Mouse (Mus musculus) kidney, embryonic 14.5 days (tissue): Measurements from ENCODE around the gene Cadm2. TPM values are rescaled to one million over a fixed set of nuclear protein-coding genes. Genes with fewer than 3 reads are reported as not detected.

ENCODE experiments used
- ATAC-seq: fragments of 200-750 bp; cut with Nextera tagmentation; 2 replicates; pipeline ENCODE4 v1.8.0; 2017; ENCODE audit warnings: moderate number of reproducible peaks, mild to moderate bottlenecking, moderate TSS enrichment, moderate library complexity; ENCODE audit not compliant: low FRiP score, low TSS enrichment
- H3K27ac ChIP-seq: fragments of 300-500 bp; sonication (generic); 2 replicates; pipeline ENCODE4 v1.5.1; 2014; ENCODE audit warnings: low read depth, mild to moderate bottlenecking, low read length, moderate library complexity, mixed read lengths
- H3K27me3 ChIP-seq: fragments of 300-500 bp; sonication (generic); 2 replicates; pipeline ENCODE4 v1.6.1; 2014; ENCODE audit warnings: mild to moderate bottlenecking, low read length; ENCODE audit not compliant: control insufficient read depth, insufficient read depth
- H3K36me3 ChIP-seq: fragments of 300-500 bp; sonication (generic); 2 replicates; pipeline ENCODE4 v1.6.1; 2014; ENCODE audit warnings: low read length, mixed read lengths; ENCODE audit not compliant: control insufficient read depth, insufficient read depth
- H3K4me1 ChIP-seq: fragments of 300-500 bp; sonication (generic); 2 replicates; pipeline ENCODE4 v1.6.1; 2014; ENCODE audit warnings: low read length, mixed read lengths; ENCODE audit not compliant: control insufficient read depth, insufficient read depth
- H3K4me2 ChIP-seq: fragments of 300-500 bp; sonication (generic); replicated peaks from 2 replicates; pipeline ENCODE4 v1.6.1; 2014; ENCODE audit warnings: low read depth, mild to moderate bottlenecking, low read length
- H3K4me3 ChIP-seq: fragments of 300-500 bp; sonication (generic); 2 replicates; pipeline ENCODE4 v1.5.1; 2014; ENCODE audit warnings: mild to moderate bottlenecking, low read length
- H3K9ac ChIP-seq: fragments of 300-500 bp; sonication (generic); 2 replicates; pipeline ENCODE4 v1.6.1; 2014; ENCODE audit warnings: low read depth, mild to moderate bottlenecking, low read length, moderate library complexity
- H3K9me3 ChIP-seq: fragments of 300-500 bp; sonication (generic); 2 replicates; pipeline ENCODE4 v1.6.1; 2016; ENCODE audit warnings: low read length; ENCODE audit not compliant: control insufficient read depth
- WGBS: fragments of 180-500 bp; shearing (Covaris S2); extraction: QIAGEN DNeasy Blood & Tissue Kit; methylation state at CpG from one replicate; pipeline ENCODE4 v1.1.7; 2014; 5-methylcytosine and 5-hydroxymethylcytosine counted together
- polyA plus RNA-seq: library from polyadenylated mRNA; unstranded; fragments of >200 nt; fragmentation: Nextera tagmentation; extraction: Ambion mirVana; gene quantifications from 2 replicates; pipeline ENCODE4 v1.2.1, GENCODE M21; 2014

Cadm2 gene
- polyA plus RNA-seq, 1 experiment from 2014 or later = 0.32 TPM

GRCm38 (mm10) chr16:66824866-66825265, 795.8 kb downstream of the Cadm2 start:
- Histone ChIP-seq H3K4me3 (no peak overlapping the region), H3K4me2 (no peak overlapping the region), H3K4me1 (no peaks in the 10 kb centered on the region), H3K9ac (no peak overlapping the region), H3K36me3 (no peaks in the 10 kb centered on the region), H3K9me3 (no peaks in the 10 kb centered on the region), H3K27me3 (no peaks in the 10 kb centered on the region), H3K27ac (no peak overlapping the region)
- no peak for ATAC-seq
- 87% methylated on average over 3 of the region's 3 CpGs for WGBS

DNA sequence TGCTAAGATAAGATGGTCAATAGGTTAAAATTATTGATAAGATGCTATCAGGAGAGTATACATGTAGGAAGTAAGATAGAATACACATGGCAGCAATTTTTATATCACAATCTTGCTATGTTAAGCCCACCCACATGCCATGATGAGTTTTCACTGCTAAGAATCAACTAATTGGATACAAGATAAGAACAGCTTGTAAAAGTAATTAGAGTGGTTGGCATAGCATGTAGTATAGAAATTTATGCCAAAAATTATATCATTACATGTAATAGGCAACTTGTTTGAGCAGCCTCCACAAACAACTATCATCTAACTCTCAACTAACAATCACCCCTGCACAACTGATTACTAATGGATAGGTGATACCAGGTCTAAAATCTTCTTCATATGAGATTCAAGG, 809.2 kb downstream of the Cadm2 start:
- Histone ChIP-seq H3K36me3 (no peaks in the 10 kb centered on the region), H3K27me3 (no peaks in the 10 kb centered on the region), H3K9me3 (no peaks in the 10 kb centered on the region), H3K9ac (no peak overlapping the region), H3K27ac (no peak overlapping the region), H3K4me2 (no peak overlapping the region), H3K4me3 (no peak overlapping the region), H3K4me1 (no peaks in the 10 kb centered on the region)
- ATAC-seq = no peak

GRCm38 (mm10) chr16:66798204-66798603, 822.5 kb downstream of the Cadm2 start:
- ATAC-seq = no peak
- WGBS = 81% methylated on average over 3 of the region's 3 CpGs

GRCm38 (mm10) chr16:66793067-66793466, 827.6 kb downstream of the Cadm2 start:
- 86% methylated on average over 3 of the region's 3 CpGs for WGBS
- Histone ChIP-seq H3K27me3 (no peaks in the 10 kb centered on the region), H3K4me2 (no peak overlapping the region), H3K9me3 (no peaks in the 10 kb centered on the region), H3K27ac (no peak overlapping the region), H3K9ac (no peak overlapping the region), H3K4me1 (no peaks in the 10 kb centered on the region), H3K36me3 (no peaks in the 10 kb centered on the region), H3K4me3 (no peak overlapping the region)
- ATAC-seq = no peak

More at GRCm38 (mm10) chr16:66798204-66798603, 822.5 kb downstream of the Cadm2 start:
- Histone ChIP-seq H3K4me1 (no peaks in the 10 kb centered on the region), H3K4me3 (no peak overlapping the region), H3K9ac (no peak overlapping the region), H3K27ac (no peak overlapping the region), H3K27me3 (no peaks in the 10 kb centered on the region), H3K4me2 (no peak overlapping the region), H3K36me3 (no peaks in the 10 kb centered on the region), H3K9me3 (no peaks in the 10 kb centered on the region)

GRCm38 (mm10) chr16:66771883-66772282, 848.8 kb downstream of the Cadm2 start:
- H3K4me2 ChIP-seq = no peak overlapping the region
- no peaks in the 10 kb centered on the region for H3K4me1 ChIP-seq
- H3K36me3 ChIP-seq = no peaks in the 10 kb centered on the region
- no peaks in the 10 kb centered on the region for H3K27me3 ChIP-seq
- H3K27ac ChIP-seq = no peak overlapping the region
- no peak overlapping the region for H3K9ac ChIP-seq
- no peak for ATAC-seq
- no peaks in the 10 kb centered on the region for H3K9me3 ChIP-seq
- H3K4me3 ChIP-seq = no peak overlapping the region
- 73% methylated on average over 4 of the region's 4 CpGs for WGBS

GRCm38 (mm10) chr16:66769545-66769944, 851.2 kb downstream of the Cadm2 start:
- Histone ChIP-seq H3K4me3 (no peak overlapping the region), H3K36me3 (no peaks in the 10 kb centered on the region), H3K9ac (no peak overlapping the region), H3K27ac (no peak overlapping the region), H3K4me2 (no peak overlapping the region), H3K4me1 (no peaks in the 10 kb centered on the region), H3K9me3 (no peaks in the 10 kb centered on the region), H3K27me3 (no peaks in the 10 kb centered on the region)
- 80% methylated on average over 4 of the region's 4 CpGs for WGBS
- ATAC-seq = no peak

GRCm38 (mm10) chr16:66768684-66769389, 851.9 kb downstream of the Cadm2 start:
- no peak for ATAC-seq
- WGBS = 90% methylated on average over 4 of the region's 4 CpGs
- no peak overlapping the region for H3K27ac ChIP-seq

DNA sequence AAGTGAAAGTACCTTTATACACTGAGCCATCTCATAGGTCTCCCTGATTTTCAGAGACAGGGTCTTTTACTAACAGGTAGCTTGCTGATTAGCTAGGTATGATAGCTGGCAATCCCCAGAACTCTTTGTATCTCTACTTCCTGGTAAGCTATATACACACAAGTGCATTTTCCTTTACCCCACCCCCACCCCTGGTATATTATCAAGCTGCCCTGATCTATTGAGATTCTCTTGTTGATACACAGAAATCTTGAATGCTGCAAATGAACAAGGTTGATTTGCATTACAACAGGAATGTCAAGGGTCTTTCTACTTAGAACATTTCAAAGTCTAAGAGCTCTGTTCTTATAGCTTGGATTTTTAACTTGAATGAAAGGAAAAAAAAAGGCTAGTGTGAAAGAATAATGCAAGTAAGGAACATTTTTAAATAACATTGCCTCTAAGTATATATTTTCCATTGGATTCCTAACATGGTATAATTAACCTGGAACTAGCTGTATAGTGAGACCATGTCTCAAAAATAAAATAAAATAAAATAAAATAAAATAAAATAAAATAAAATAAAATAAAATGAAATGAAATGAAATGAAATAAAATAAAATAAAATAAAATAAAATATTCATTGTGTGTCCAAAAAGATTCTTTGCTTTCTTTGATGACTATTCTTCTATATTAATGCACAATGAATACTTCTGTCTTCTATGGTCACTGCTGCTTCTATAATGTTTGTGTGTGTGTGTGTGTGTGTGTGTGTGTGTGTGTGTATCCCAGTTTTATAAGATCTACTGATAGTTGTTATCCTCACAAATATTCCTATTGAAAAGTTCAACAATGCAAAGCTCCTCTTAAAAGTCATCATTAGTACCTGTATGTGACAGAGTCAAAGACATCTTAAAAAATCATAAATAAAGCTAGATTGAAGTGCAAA, 858.9 kb downstream of the Cadm2 start:
- H3K4me1 ChIP-seq = no peaks in the 10 kb centered on the region
- no peak overlapping the region for H3K4me3 ChIP-seq
- H3K9ac ChIP-seq = no peak overlapping the region
- no peak overlapping the region for H3K27ac ChIP-seq
- no peaks in the 10 kb centered on the region for H3K9me3 ChIP-seq
- H3K4me2 ChIP-seq = no peak overlapping the region
- no peak for ATAC-seq
- no peaks in the 10 kb centered on the region for H3K36me3 ChIP-seq
- H3K27me3 ChIP-seq = no peaks in the 10 kb centered on the region

More at GRCm38 (mm10) chr16:66768684-66769389, 851.9 kb downstream of the Cadm2 start:
- Histone ChIP-seq H3K9me3 (no peaks in the 10 kb centered on the region), H3K4me3 (no peak overlapping the region), H3K4me2 (no peak overlapping the region), H3K27me3 (no peaks in the 10 kb centered on the region), H3K9ac (no peak overlapping the region), H3K36me3 (no peaks in the 10 kb centered on the region), H3K4me1 (no peaks in the 10 kb centered on the region)

- 87% methylated on average over 2 of the region's 2 CpGs for WGBS
- H3K4me2 ChIP-seq = no peak overlapping the region
- H3K27ac ChIP-seq = no peak overlapping the region
- ATAC-seq = no peak
- H3K4me1 ChIP-seq = no peaks in the 10 kb centered on the region
- H3K27me3 ChIP-seq = no peaks in the 10 kb centered on the region
- H3K9ac ChIP-seq = no peak overlapping the region
- H3K9me3 ChIP-seq = no peaks in the 10 kb centered on the region
- no peak overlapping the region for H3K4me3 ChIP-seq
- H3K36me3 ChIP-seq = no peaks in the 10 kb centered on the region
Measured at GRCm38 (mm10) chr16:66748533-66748932, 872.2 kb downstream of the Cadm2 start.
